Mouse (Mus musculus): Measurements from ENCODE around the gene Aldh3b3. TPM values are rescaled to one million over a fixed set of nuclear protein-coding genes. Genes with fewer than 3 reads are reported as not detected.
A peak's percentile ranks its signal among the peaks of the same experiment; 100 is the strongest.

The Aldh3b3 gene
- polyA plus RNA-seq, 1 experiment from 2014 or later, result 0.09 TPM

DNA sequence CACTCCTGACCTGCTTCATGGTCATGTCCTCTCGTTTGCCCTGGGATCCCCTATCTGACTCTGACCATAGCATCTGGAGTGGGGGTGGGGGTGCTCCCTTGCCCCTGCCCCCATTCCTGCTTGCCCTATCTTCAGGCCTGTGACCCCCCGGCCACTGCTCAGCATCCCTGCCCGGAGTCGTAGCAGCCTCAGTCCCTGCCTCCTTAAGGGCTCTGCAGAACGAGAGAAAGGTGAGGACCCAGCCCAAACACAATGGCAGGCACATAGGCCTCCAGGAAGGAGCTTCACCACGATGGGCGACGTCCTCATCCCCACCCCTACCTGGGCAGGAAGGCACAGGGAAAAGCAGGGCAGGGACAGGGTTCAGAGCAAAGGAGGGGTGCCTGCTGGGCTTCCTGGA is 39.9 kb downstream of the Aldh3b3 start:
- H3K4me3 ChIP-seq (ENCODE audit: low read depth, low read length), result no peak overlapping the region
- H3K27ac ChIP-seq (ENCODE audit: low read length), result no peak overlapping the region
- no peaks in the 10 kb centered on the region for H3K9me3 ChIP-seq (ENCODE audit: control insufficient read depth, low read depth, low read length)
- ATAC-seq (ENCODE audit: insufficient number of reproducible peaks, insufficient read depth, low FRiP score, low read depth), result no peak
- no peaks in the 10 kb centered on the region for H3K27me3 ChIP-seq (ENCODE audit: control insufficient read depth, insufficient read depth, low read length)
- 75% methylated on average over 8 of the region's 8 CpGs for WGBS
- no peak overlapping the region for H3K9ac ChIP-seq (replicated peaks; ENCODE audit: low read depth, low read length)
- peaks cover 15% of the 10 kb centered on the region for H3K4me1 ChIP-seq (ENCODE audit: control insufficient read depth, insufficient read depth, low read length)
- H3K4me2 ChIP-seq (replicated peaks; ENCODE audit: low read depth, low read length), result no peak overlapping the region
- H3K36me3 ChIP-seq (ENCODE audit: control insufficient read depth, insufficient read depth, low read length), result no peaks in the 10 kb centered on the region

DNA sequence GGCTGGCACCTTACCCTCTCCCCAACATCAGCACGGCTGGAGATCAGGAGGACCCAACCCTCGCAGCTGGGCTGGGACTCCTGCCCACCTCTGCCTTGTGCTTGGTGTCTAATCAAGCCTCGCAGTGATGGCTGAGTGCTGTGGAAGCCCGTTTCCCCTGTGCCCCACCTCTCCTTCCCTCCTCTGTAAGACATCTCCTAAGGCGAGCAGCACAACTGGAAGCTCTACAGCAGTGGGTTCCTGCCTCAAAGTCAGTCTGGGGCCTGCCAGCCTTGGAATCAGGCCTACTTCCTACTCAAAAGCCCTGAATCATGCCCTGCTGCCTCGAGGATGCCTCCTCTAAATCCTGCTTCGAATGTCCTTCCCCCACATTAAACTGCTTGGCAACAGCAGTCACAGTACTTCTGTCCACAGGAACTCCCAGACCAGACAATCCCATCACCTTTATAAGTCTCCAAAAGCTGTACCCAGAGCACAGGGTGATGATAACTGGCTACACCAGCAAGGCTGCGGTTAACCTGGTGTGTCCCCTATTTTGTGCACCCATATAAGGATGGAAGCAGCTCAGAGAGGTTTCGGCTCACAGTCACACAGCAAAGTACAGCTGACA is 40.8 kb downstream of the Aldh3b3 start:
- H3K27me3 ChIP-seq (ENCODE audit: control insufficient read depth, insufficient read depth, low read length), result no peaks in the 10 kb centered on the region
- H3K9me3 ChIP-seq (ENCODE audit: control insufficient read depth, low read depth, low read length), result no peaks in the 10 kb centered on the region
- H3K4me1 ChIP-seq (ENCODE audit: control insufficient read depth, insufficient read depth, low read length), result peaks cover 15% of the 10 kb centered on the region
- WGBS, result 83% methylated on average over 9 of the region's 9 CpGs
- no peak for ATAC-seq (ENCODE audit: insufficient number of reproducible peaks, insufficient read depth, low FRiP score, low read depth)
- no peak overlapping the region for H3K27ac ChIP-seq (ENCODE audit: low read length)
- H3K4me2 ChIP-seq (replicated peaks; ENCODE audit: low read depth, low read length), result peak overlapping the region; percentile 93
- peak overlapping the region; percentile 52; the same call in 1 of the 2 replicates for H3K4me3 ChIP-seq (ENCODE audit: low read depth, low read length)
- no peak overlapping the region; the same call in 1 of the 2 replicates for H3K9ac ChIP-seq (replicated peaks; ENCODE audit: low read depth, low read length)
- no peaks in the 10 kb centered on the region for H3K36me3 ChIP-seq (ENCODE audit: control insufficient read depth, insufficient read depth, low read length)

DNA sequence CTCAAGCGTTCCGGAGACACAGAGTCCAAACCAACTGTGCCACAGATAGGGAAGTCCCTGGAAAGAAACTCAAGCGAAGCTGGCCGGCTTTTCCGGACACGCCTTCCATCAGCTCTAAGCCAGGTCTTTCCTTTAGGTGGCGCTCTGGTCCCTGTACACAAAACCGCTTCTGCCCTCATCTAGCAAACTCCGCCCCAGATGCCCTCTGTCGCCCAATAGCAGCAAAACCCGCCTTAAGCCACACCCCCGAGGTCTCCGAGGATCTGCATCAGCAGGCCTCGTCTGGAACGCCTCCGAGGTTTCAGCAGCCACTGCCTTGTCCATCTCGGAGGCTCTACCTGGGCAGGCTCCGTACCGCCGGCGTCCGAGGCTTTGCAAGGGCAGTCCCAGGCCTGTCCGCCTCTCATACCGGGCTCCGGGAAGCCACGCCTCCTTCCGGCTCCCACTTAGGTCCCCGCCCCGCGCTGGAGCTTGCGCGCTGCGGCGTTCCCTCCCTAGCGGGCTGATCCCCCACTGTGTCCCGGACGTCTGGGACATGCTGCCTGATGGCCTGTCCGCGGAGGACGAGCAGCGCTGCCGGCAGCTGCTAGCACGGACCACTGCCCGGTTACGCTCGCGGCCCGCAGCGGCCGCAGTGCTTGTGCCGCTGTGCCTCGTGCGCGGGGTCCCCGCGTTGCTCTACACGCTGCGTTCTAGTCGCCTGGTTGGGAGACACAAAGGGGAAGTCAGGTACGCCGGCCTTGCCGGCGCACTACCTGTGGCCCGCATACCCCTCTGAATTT is 41.9 kb downstream of the Aldh3b3 start, which contains the start of the genes Nudt8 and Gm49405:
Gene Nudt8 (plus strand): TSS at position 462 of the 782 bp plus-strand sequence.
Gene Gm49405 (plus strand): TSS at position 508 of the 782 bp plus-strand sequence.
- Histone ChIP-seq H3K27ac (ENCODE audit: low read length) (peak within 1 kb of the TSS; percentile 97), H3K9ac (replicated peaks; ENCODE audit: low read depth, low read length) (peak within 1 kb of the TSS; percentile 80), H3K4me1 (ENCODE audit: control insufficient read depth, insufficient read depth, low read length) (peaks cover 15% of the 10 kb centered on the region), H3K36me3 (ENCODE audit: control insufficient read depth, insufficient read depth, low read length) (no peaks in the 10 kb centered on the region), H3K27me3 (ENCODE audit: control insufficient read depth, insufficient read depth, low read length) (no peaks in the 10 kb centered on the region), H3K4me2 (replicated peaks; ENCODE audit: low read depth, low read length) (peak within 1 kb of the TSS; percentile 93), H3K4me3 (ENCODE audit: low read depth, low read length) (peak within 1 kb of the TSS; percentile 52), H3K9me3 (ENCODE audit: control insufficient read depth, low read depth, low read length) (no peaks in the 10 kb centered on the region)
- WGBS, result under 1% methylated on average over 64 of the region's 64 CpGs
- ATAC-seq (ENCODE audit: insufficient number of reproducible peaks, insufficient read depth, low FRiP score, low read depth), result peak; percentile 89

DNA sequence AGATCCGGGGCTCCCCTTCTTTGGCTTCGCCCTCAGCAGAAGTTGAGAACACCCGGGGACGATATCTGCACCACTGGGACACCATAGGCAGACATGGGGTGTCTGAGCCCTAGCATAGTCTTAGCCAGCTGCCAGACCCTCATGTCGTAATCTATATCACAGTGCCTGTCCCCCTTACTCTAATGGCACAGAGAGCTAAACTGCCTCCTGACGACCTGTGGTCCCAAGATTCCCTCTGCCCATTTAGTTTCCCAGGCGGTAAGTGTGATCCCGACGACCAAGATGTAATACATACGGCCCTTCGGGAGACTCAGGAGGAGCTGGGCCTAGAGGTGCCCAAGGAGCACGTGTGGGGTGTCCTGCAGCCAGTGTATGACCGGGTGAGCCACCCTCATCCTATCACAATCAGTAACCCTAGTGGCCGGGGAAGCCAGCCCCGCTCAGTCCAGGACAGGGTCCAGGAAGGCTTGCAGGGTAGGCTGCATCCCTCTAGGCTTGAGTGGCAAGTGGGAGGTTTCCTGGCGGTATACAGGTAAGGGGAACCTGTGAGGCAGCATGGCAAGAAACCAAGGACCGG is 42.6 kb downstream of the Aldh3b3 start:
- 11% methylated on average over 17 of the region's 17 CpGs for WGBS
- Histone ChIP-seq H3K27ac (ENCODE audit: low read length) (peak overlapping the region; percentile 97), H3K9me3 (ENCODE audit: control insufficient read depth, low read depth, low read length) (no peaks in the 10 kb centered on the region), H3K4me2 (replicated peaks; ENCODE audit: low read depth, low read length) (peak overlapping the region; percentile 93), H3K9ac (replicated peaks; ENCODE audit: low read depth, low read length) (peak overlapping the region; percentile 80), H3K27me3 (ENCODE audit: control insufficient read depth, insufficient read depth, low read length) (no peaks in the 10 kb centered on the region), H3K36me3 (ENCODE audit: control insufficient read depth, insufficient read depth, low read length) (0 out of 2 replicates have a peak, but pooled peaks cover 1% of the 10 kb centered on the region), H3K4me1 (ENCODE audit: control insufficient read depth, insufficient read depth, low read length) (peaks cover 15% of the 10 kb centered on the region), H3K4me3 (ENCODE audit: low read depth, low read length) (peak overlapping the region; percentile 52)
- ATAC-seq (ENCODE audit: insufficient number of reproducible peaks, insufficient read depth, low FRiP score, low read depth), result no peak

DNA sequence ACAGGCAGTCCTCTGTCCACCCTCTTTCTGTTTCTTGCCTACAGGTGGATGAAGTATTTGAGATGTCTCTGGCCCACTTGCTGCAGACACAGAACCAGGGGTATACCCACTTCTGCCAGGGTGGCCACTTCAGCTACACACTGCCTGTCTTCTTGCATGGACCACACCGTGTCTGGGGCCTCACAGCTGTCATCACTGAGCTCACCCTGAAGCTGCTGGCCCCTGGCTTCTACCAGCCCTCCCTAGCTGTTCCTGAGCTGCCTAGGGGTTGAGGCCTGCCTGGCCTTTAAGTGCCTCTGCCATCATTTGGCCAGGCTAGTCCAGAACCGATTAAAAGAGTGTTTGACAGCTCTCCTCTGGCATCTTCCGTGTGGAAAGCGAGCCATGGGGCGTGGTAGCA is 43.3 kb downstream of the Aldh3b3 start:
- Histone ChIP-seq H3K9me3 (ENCODE audit: control insufficient read depth, low read depth, low read length) (no peaks in the 10 kb centered on the region), H3K9ac (replicated peaks; ENCODE audit: low read depth, low read length) (no peak overlapping the region), H3K4me2 (replicated peaks; ENCODE audit: low read depth, low read length) (peak overlapping the region; percentile 93; the same call in 1 of the 2 replicates), H3K27ac (ENCODE audit: low read length) (no peak overlapping the region), H3K27me3 (ENCODE audit: control insufficient read depth, insufficient read depth, low read length) (no peaks in the 10 kb centered on the region), H3K36me3 (ENCODE audit: control insufficient read depth, insufficient read depth, low read length) (0 out of 2 replicates have a peak, but pooled peaks cover 5% of the 10 kb centered on the region), H3K4me3 (ENCODE audit: low read depth, low read length) (no peak overlapping the region), H3K4me1 (ENCODE audit: control insufficient read depth, insufficient read depth, low read length) (peaks cover 15% of the 10 kb centered on the region)
- WGBS, result 77% methylated on average over 5 of the region's 5 CpGs
- ATAC-seq (ENCODE audit: insufficient number of reproducible peaks, insufficient read depth, low FRiP score, low read depth), result no peak

DNA sequence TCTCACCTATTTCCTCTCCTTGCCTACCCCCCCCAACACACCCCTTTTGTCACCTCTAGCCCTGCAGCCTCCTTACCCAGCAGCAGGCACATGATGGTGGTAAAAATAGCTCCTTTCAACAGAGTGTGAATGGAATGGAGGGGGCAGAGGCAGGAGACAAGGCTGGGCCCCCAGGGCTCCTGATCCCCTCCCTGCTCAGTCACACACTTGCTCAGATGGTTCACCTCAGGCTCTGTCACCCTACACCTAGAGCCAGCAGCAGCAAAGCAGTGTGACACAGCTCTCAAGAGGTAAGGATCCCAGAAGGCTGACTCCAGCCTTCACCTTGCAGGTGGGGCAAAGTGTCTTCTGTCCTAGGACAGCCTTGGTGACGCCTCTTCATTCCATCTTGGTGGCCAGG is 44.7 kb downstream of the Aldh3b3 start, which contains the start of gene Doc2g:
Gene Doc2g (plus strand): TSS at position 202 of the 400 bp plus-strand sequence.
- Histone ChIP-seq H3K36me3 (ENCODE audit: control insufficient read depth, insufficient read depth, low read length) (peaks cover 18% of the 10 kb centered on the region), H3K9me3 (ENCODE audit: control insufficient read depth, low read depth, low read length) (no peaks in the 10 kb centered on the region), H3K4me1 (ENCODE audit: control insufficient read depth, insufficient read depth, low read length) (peaks cover 15% of the 10 kb centered on the region), H3K27ac (ENCODE audit: low read length) (no peak within 1 kb of the TSS), H3K9ac (replicated peaks; ENCODE audit: low read depth, low read length) (no peak within 1 kb of the TSS), H3K27me3 (ENCODE audit: control insufficient read depth, insufficient read depth, low read length) (no peaks in the 10 kb centered on the region), H3K4me2 (replicated peaks; ENCODE audit: low read depth, low read length) (no peak within 1 kb of the TSS), H3K4me3 (ENCODE audit: low read depth, low read length) (no peak within 1 kb of the TSS)
- no peak for ATAC-seq (ENCODE audit: insufficient number of reproducible peaks, insufficient read depth, low FRiP score, low read depth)
- 64% methylated on average over 1 of the region's 1 CpGs for WGBS

DNA sequence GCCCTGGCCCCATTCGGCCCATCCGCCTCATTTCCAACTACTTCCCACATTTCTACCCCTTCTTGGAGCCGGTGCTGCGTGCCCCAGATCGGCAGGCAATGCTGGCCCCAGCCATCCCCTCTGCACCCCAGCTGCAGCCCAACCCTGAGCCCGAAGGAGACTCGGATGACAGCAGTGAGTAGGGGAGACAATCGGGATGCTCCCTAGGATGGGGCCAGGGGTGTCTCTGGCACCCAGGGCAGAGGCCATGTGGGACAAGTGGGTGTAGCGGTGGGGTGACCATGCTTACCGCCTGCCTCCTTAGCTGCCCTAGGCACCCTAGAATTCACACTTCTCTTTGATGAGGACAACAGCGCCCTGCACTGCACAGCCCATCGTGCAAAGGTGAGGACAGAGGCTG is 45.2 kb downstream of the Aldh3b3 start:
- Histone ChIP-seq H3K9ac (replicated peaks; ENCODE audit: low read depth, low read length) (no peak overlapping the region), H3K9me3 (ENCODE audit: control insufficient read depth, low read depth, low read length) (no peaks in the 10 kb centered on the region), H3K4me1 (ENCODE audit: control insufficient read depth, insufficient read depth, low read length) (peaks cover 15% of the 10 kb centered on the region), H3K27ac (ENCODE audit: low read length) (no peak overlapping the region), H3K36me3 (ENCODE audit: control insufficient read depth, insufficient read depth, low read length) (peaks cover 24% of the 10 kb centered on the region), H3K27me3 (ENCODE audit: control insufficient read depth, insufficient read depth, low read length) (no peaks in the 10 kb centered on the region), H3K4me3 (ENCODE audit: low read depth, low read length) (no peak overlapping the region), H3K4me2 (replicated peaks; ENCODE audit: low read depth, low read length) (no peak overlapping the region)
- no peak for ATAC-seq (ENCODE audit: insufficient number of reproducible peaks, insufficient read depth, low FRiP score, low read depth)
- 67% methylated on average over 12 of the region's 12 CpGs for WGBS

DNA sequence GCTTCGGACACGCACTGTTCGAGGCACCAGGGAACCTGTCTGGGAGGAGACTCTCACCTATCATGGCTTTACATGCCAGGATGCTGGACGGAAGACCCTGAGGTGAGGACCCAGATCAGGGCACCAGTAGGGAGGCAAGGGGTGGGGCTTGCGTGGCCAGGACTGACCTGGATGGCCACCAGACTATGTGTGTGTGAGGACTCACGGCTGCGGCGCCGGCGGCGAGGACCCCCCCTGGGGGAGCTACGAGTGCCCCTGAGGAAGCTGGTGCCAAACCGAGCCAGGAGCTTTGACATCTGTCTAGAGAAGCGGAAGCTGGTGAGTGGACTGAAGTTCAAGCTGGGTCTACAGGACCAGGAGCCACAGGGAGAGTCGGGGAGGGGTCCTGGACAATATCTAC is 45.9 kb downstream of the Aldh3b3 start:
- no peak overlapping the region for H3K9ac ChIP-seq (replicated peaks; ENCODE audit: low read depth, low read length)
- no peak overlapping the region for H3K27ac ChIP-seq (ENCODE audit: low read length)
- H3K36me3 ChIP-seq (ENCODE audit: control insufficient read depth, insufficient read depth, low read length), result peaks cover 24% of the 10 kb centered on the region
- ATAC-seq (ENCODE audit: insufficient number of reproducible peaks, insufficient read depth, low FRiP score, low read depth), result no peak
- no peak overlapping the region for H3K4me2 ChIP-seq (replicated peaks; ENCODE audit: low read depth, low read length)
- 87% methylated on average over 15 of the region's 15 CpGs for WGBS
- H3K27me3 ChIP-seq (ENCODE audit: control insufficient read depth, insufficient read depth, low read length), result no peaks in the 10 kb centered on the region
- H3K4me3 ChIP-seq (ENCODE audit: low read depth, low read length), result no peak overlapping the region
- H3K9me3 ChIP-seq (ENCODE audit: control insufficient read depth, low read depth, low read length), result no peaks in the 10 kb centered on the region
- H3K4me1 ChIP-seq (ENCODE audit: control insufficient read depth, insufficient read depth, low read length), result peaks cover 14% of the 10 kb centered on the region
